Mouse (Mus musculus) stomach, embryonic 15.5 days (tissue): ENCODE measurements at regions not wholly inside any gene's neighbourhood (a gene's known extent, or its start where the extent isn't known, plus 50 kb on each side); places are given as distances from the start of the nearest gene placed in this dataset.

Experiments
- ATAC-seq: fragments of 200-750 bp; cut with Nextera tagmentation; 2 replicates; pipeline ENCODE4 v1.8.0; 2017; ENCODE audit warnings: low read depth, moderate number of reproducible peaks, moderate TSS enrichment; ENCODE audit not compliant: insufficient read depth, low FRiP score
- H3K27ac ChIP-seq: fragments of 300-500 bp; sonication (generic); 2 replicates; pipeline ENCODE4 v1.5.1; 2015; ENCODE audit warnings: mild to moderate bottlenecking, inconsistent platforms
- H3K27me3 ChIP-seq: fragments of 300-500 bp; sonication (generic); replicated peaks from 2 replicates; pipeline ENCODE4 v1.6.1; 2015; ENCODE audit warnings: inconsistent platforms
- H3K36me3 ChIP-seq: fragments of 300-500 bp; sonication (generic); 2 replicates; pipeline ENCODE4 v1.6.1; 2015; ENCODE audit warnings: inconsistent platforms
- H3K4me1 ChIP-seq: fragments of 300-500 bp; sonication (generic); 2 replicates; pipeline ENCODE4 v1.6.1; 2015; ENCODE audit warnings: inconsistent platforms
- H3K4me2 ChIP-seq: fragments of 300-500 bp; sonication (generic); 2 replicates; pipeline ENCODE4 v1.6.1; 2015; ENCODE audit warnings: mild to moderate bottlenecking, inconsistent platforms
- H3K4me3 ChIP-seq: fragments of 300-500 bp; sonication (generic); replicated peaks from 2 replicates; pipeline ENCODE4 v1.5.1; 2015; ENCODE audit warnings: inconsistent platforms
- H3K9ac ChIP-seq: fragments of 300-500 bp; sonication (generic); 2 replicates; pipeline ENCODE4 v1.6.1; 2015; ENCODE audit warnings: inconsistent platforms
- H3K9me3 ChIP-seq: fragments of 300-500 bp; sonication (generic); 2 replicates; pipeline ENCODE4 v1.6.1; 2016; ENCODE audit warnings: inconsistent platforms
- WGBS: fragments of 180-500 bp; shearing (Covaris S2); methylation state at CpG from one replicate; pipeline ENCODE4 v1.1.7; 2015; 5-methylcytosine and 5-hydroxymethylcytosine counted together

DNA sequence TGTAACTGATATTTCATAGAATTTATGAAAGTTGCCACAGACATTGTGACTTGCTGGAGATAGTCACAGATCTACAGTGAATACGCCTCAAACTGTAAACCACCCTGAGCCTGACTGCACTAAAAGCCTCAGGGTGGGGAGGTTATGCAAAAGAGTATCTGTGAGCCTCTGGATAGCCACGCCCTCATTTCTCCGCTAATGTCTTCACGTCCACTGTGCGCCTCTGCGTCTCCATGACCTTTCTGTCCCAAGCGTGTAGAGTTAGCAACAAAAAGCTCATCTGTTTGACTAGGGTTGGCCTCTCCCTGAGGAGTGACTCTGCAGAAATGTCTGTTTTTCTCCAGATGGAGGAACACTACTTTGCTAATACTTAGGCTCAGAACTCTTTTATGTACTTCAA is 170.8 kb upstream of the Gm49356 start:
- WGBS, result 64% methylated on average over 7 of the region's 7 CpGs
- Histone ChIP-seq H3K9ac (no peak overlapping the region), H3K9me3 (no peaks in the 10 kb centered on the region), H3K27me3 (no peaks in the 10 kb centered on the region), H3K36me3 (no peaks in the 10 kb centered on the region), H3K27ac (no peak overlapping the region), H3K4me3 (no peak overlapping the region), H3K4me2 (no peak overlapping the region), H3K4me1 (no peaks in the 10 kb centered on the region)
- no peak for ATAC-seq

DNA sequence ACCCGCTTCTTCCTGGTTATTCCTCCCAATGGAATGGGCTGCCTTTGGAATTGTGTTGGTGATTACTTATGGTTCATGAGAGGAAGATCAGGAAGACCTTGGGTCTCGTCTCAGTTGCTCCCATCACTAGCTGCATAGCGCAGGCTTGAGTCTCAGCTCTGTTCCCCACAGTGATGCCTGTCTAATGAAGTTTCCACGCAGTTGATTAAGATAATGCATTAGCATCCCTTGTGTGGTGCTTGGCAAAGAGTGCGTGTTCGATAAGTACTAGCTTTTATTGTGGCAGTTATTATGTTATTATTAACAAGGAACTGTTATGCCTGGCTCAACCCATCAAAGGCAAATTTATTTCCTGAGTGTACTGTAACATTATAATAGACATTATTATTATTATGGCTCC is 169.7 kb upstream of the Gm49356 start:
- no peaks in the 10 kb centered on the region for H3K27me3 ChIP-seq
- no peak overlapping the region for H3K4me2 ChIP-seq
- no peaks in the 10 kb centered on the region for H3K4me1 ChIP-seq
- H3K9ac ChIP-seq, result no peak overlapping the region
- no peaks in the 10 kb centered on the region for H3K36me3 ChIP-seq
- H3K27ac ChIP-seq, result no peak overlapping the region
- WGBS, result 91% methylated on average over 6 of the region's 6 CpGs
- H3K9me3 ChIP-seq, result no peaks in the 10 kb centered on the region
- ATAC-seq, result no peak
- no peak overlapping the region for H3K4me3 ChIP-seq

DNA sequence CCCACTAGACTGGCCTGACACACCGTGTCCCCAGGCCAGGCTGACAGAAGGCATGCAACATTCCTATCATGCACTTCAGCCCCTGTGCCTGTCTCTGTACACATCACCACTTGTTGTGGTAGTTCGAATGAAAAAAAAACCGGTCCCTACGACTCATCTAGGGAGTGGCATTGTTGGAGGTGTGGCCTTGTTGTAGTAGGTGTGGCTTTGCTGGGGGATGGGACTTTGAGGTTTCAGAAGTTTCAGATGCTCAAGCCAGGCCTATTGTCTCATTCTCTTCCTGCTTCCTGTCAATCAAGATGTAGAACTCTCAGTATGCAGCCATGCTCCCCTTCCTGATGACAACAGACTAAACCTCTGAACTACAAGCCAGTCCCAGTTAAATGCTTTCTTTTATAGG is 162.1 kb upstream of the Gm49356 start:
- no peaks in the 10 kb centered on the region for H3K36me3 ChIP-seq
- H3K27ac ChIP-seq, result no peak overlapping the region
- no peak overlapping the region for H3K4me3 ChIP-seq
- no peaks in the 10 kb centered on the region for H3K4me1 ChIP-seq
- H3K9me3 ChIP-seq, result no peaks in the 10 kb centered on the region
- no peaks in the 10 kb centered on the region for H3K27me3 ChIP-seq
- no peak overlapping the region for H3K4me2 ChIP-seq
- H3K9ac ChIP-seq, result no peak overlapping the region
- 69% methylated on average over 4 of the region's 4 CpGs for WGBS
- no peak for ATAC-seq

DNA sequence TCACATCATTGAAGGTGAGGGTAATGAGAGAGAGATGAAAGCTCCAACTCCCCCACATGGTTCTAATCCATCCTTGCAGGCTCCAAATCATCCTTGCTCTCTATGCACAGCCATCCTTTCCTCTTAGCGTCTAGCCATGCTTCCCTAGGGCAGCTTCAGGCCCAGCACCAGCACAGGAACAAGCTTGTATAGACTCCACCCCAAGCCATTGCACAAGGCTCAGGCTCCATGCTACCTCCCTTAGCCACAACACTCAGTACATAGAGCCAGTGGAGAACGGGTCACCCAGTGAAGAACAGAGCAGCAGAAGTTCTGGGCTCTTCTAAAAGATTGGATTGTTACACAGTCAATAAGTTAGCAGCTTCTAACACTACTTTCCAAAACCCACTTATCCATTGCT is 160.8 kb upstream of the Gm49356 start:
- Histone ChIP-seq H3K36me3 (no peaks in the 10 kb centered on the region), H3K4me2 (no peak overlapping the region), H3K4me3 (no peak overlapping the region), H3K9me3 (no peaks in the 10 kb centered on the region), H3K27me3 (no peaks in the 10 kb centered on the region), H3K9ac (no peak overlapping the region), H3K27ac (no peak overlapping the region), H3K4me1 (0 out of 2 replicates have a peak, but pooled peaks cover 3% of the 10 kb centered on the region)
- WGBS, result 85% methylated on average over 2 of the region's 2 CpGs
- no peak for ATAC-seq

DNA sequence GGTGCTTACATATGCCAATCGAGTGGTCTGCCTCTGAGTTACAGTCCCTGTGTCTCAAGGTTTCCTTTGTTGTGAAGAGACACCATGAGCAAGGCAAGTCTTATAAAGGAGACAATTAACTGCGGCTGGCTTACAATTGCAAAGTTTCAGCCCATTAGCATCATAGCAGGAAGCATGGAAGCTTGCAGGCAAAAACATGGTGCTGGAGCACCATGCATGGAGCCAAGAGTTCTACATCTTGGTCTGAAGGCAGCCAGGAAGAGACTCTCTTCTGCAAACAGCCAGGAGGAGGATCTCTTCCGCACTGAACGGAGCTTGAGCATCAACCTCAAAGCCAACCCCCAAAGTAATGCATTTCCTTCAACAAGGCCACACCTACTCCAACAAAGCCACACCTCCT is 158.2 kb upstream of the Gm49356 start:
- H3K27me3 ChIP-seq, result no peaks in the 10 kb centered on the region
- H3K36me3 ChIP-seq, result no peaks in the 10 kb centered on the region
- no peak for ATAC-seq
- H3K4me3 ChIP-seq, result no peak overlapping the region
- no peak overlapping the region for H3K27ac ChIP-seq
- 83% methylated on average over 4 of the region's 4 CpGs for WGBS
- no peak overlapping the region for H3K9ac ChIP-seq
- no peaks in the 10 kb centered on the region for H3K9me3 ChIP-seq
- 0 out of 2 replicates have a peak, but pooled peaks cover 3% of the 10 kb centered on the region for H3K4me1 ChIP-seq
- no peak overlapping the region for H3K4me2 ChIP-seq

DNA sequence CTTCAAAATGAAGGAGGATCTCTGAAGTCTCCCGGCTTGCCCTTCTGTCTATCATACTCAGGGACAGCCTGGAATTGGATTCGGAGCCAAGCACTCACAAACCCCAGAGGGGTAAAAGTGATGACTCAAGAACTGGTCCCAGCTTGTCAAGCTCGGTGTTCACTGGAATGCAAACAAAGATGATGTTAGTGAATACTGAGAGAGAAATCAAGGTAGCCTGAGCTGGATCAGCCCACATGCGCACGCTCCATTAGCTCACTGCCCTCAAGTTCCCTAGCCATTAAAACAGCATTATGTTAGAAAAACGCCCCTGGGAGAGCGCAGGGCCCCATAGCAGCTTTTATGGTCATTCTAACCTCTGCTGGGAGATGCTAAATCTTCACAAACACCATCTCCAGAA is 157.8 kb upstream of the Gm49356 start:
- Histone ChIP-seq H3K4me2 (no peak overlapping the region), H3K4me3 (no peak overlapping the region), H3K36me3 (no peaks in the 10 kb centered on the region), H3K9me3 (no peaks in the 10 kb centered on the region), H3K27ac (no peak overlapping the region; the same call in 1 of the 2 replicates), H3K9ac (no peak overlapping the region), H3K27me3 (no peaks in the 10 kb centered on the region), H3K4me1 (0 out of 2 replicates have a peak, but pooled peaks cover 3% of the 10 kb centered on the region)
- WGBS, result 60% methylated on average over 7 of the region's 7 CpGs
- ATAC-seq, result no peak

DNA sequence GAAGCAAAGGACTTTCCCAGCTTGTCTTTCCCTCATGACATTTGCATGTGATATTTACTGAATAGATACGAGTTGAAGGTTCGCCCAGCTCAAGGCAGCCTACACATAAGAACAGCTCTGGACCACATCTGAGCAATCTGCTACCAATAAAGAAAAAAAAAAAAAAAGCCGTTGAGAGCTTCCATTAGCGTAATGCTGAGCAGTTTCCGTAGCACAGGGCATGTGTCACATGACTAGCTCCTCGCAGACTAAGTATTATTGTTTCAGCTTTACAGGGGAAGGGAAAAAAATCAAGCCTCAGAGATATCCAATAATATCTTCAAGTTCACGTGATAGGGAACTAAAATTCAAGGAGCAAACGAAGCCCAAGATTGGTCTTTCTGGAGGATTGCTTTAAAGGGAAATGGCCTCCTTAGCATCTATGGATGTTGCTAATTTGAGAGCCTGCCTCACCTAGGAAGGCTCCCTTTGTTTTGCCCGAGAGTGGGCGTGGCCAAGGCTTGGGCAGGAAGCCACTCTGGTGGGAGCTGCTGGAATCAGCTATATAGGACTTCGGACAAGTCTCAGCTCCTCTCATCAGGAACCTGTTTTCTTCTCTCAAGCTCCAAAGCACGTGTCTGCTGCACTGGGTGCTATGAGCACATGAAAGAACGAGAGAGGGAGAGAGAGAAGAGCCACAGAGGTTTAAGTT is 157.0 kb upstream of the Gm49356 start:
- Histone ChIP-seq H3K36me3 (no peaks in the 10 kb centered on the region), H3K27me3 (no peaks in the 10 kb centered on the region), H3K27ac (no peak overlapping the region), H3K4me3 (no peak overlapping the region), H3K9ac (no peak overlapping the region), H3K9me3 (no peaks in the 10 kb centered on the region), H3K4me1 (0 out of 2 replicates have a peak, but pooled peaks cover 3% of the 10 kb centered on the region), H3K4me2 (peak overlapping the region; percentile 6; the same call in 1 of the 2 replicates)
- 42% methylated on average over 13 of the region's 13 CpGs for WGBS
- ATAC-seq, result no peak; the same call in 1 of the 2 replicates
